Mouse (Mus musculus) CH12.LX (cell line): Measurements from ENCODE around the gene Ercc1.

ENCODE experiments used
- CTCF ChIP-seq, 2 experiments: IDR thresholded peaks in 1 of 2; conservative IDR thresholded peaks in 1 of 2; 2 replicates each; pipeline ENCODE4 v1.5.1; 2011 to 2012; ENCODE audit warnings: low read depth in 2 of 2, low read length in 2 of 2, improper control_type of control experiment in 1 of 2, inconsistent platforms in 1 of 2, mild to moderate bottlenecking in 1 of 2, moderate library complexity in 1 of 2
- MAFK ChIP-seq: IDR thresholded peaks from 2 replicates; pipeline ENCODE4 v1.6.1; 2011; ENCODE audit warnings: low read length, improper control_type of control experiment; ENCODE audit not compliant: insufficient replicate concordance
- MAX ChIP-seq: IDR thresholded peaks from 2 replicates; pipeline ENCODE4 v1.6.1; 2011; ENCODE audit warnings: low read length, improper control_type of control experiment
- MYC ChIP-seq: IDR thresholded peaks from 2 replicates; pipeline ENCODE4 v1.6.1; 2011; ENCODE audit warnings: low read depth, mild to moderate bottlenecking, improper control_type of control experiment, low read length
- POLR2A ChIP-seq: IDR thresholded peaks from 2 replicates; pipeline ENCODE4 v1.6.1; 2011; ENCODE audit warnings: low read depth, mild to moderate bottlenecking, improper control_type of control experiment, low read length

- TF ChIP-seq MAFK (no peak), CTCF (conservative IDR thresholded peaks at IDR 0.05 in 1 of 2, IDR thresholded peaks at IDR 0.05 in 1 of 2; ENCODE audit: low read depth in 2 of 2, low read length in 2 of 2) (no peak), POLR2A (no peak), MYC (no peak), MAX (no peak)
Measured at GRCm38 (mm10) chr7:19324221-19324620, 20.4 kb upstream of the Ercc1 start.
